Mouse (Mus musculus): ENCODE results near the gene Chchd5. TPM values are rescaled to one million over a fixed set of nuclear protein-coding genes. Genes with fewer than 3 reads are reported as not detected.
A peak's percentile ranks its signal among the peaks of the same experiment; 100 is the strongest.

Gene Chchd5
- 1 to 10 TPM; 8.4 to 8.7 TPM for total RNA-seq (2021)
- long read RNA-seq, experiment 1, transcript Chchd5-201 (4 exons, 1,325 nt) = major isoform, 35 of 43 reads
- long read RNA-seq, experiment 1, partial matches to known transcripts = 0 of 43 reads
- long read RNA-seq, experiment 1, other reads (novel, unspliced or antisense) = 3 of 43 reads
- long read RNA-seq, experiment 2, transcript Chchd5-201 (4 exons, 1,325 nt) = major isoform, 26 of 38 reads
- long read RNA-seq, experiment 2, transcript Chchd5-203 (2 exons, 793 nt) = minor isoform, 6 of 38 reads
- long read RNA-seq, experiment 2, partial matches to known transcripts = 0 of 38 reads
- long read RNA-seq, experiment 2, other reads (novel, unspliced or antisense) = 5 of 38 reads

DNA sequence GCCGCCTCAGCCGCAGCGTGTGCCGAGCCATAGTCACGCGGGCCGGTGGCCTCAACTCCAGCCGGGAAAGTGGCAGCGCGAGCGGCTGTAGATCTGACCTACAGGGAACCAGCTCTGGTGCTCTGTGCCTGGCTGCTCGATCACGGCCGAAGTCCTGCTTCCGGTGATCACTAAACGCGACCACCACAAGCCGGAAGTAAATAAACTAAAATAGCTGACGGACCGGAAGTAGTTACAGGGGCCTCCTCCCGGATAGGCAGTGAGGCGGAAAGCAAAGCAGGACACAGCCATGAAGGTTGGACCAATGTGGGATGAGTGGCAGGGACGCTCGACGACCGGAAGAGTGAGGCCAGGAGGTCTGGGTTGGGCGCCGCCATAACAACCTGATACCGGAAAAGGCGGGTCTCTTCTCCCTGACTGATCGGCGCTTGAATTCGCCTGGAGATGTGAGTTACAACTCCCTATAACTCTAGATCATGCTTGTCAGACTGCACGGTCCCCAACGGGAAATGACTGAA lies at the start of gene Chchd5:
TSS of gene Chchd5 (plus strand) at position 289 of the 518 bp plus-strand sequence.
- intact Hi-C loops (cut with DNase I) = no loop called here
- peak; percentile 84 to 85 for DNase-seq

DNA sequence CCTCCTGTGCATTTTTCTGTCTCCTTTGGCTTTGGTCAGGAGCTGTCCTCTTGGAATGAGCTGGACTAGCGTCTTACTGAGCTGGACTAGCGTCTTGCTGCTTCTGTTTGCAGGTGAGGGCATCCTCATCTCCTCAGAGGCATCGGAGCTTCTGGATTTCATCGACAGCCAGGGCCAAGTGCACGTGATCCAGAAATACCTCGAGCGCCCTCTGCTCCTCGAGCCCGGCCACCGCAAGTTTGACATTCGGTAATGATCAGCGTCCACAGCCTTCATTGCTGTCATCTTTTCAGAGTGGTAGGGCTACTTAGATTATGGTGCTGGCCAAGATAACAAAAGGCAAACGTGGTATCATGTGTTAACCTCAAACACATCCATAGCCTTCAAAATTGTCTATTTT lies 48.4 kb upstream of the Chchd5 start:
- intact Hi-C loops (cut with DNase I) = no loop called here

DNA sequence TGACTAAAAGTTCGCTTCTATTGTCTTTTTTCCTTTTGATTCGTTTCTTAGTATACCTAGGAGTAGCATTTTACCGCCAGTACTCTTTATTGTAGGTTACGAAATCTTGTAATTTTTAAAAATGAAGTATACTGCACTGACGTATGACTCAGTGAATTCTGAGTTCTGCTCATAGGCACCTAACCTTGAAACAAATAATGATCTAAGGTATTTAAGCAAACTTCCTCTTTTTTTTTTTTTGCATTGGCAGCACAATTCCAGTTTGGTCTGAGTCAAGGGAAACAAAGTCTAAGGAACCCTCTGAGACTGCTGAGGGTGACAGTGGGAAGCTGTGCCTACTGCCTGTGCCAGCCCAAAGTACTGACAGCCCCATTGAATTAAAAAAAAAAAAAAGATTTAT lies 46.0 kb upstream of the Chchd5 start:
- intact Hi-C loops (cut with DNase I) = no loop called here
- DNase-seq = no peak

More for the DNA sequence above, 48.4 kb upstream of the Chchd5 start:
- no peak for DNase-seq

DNA sequence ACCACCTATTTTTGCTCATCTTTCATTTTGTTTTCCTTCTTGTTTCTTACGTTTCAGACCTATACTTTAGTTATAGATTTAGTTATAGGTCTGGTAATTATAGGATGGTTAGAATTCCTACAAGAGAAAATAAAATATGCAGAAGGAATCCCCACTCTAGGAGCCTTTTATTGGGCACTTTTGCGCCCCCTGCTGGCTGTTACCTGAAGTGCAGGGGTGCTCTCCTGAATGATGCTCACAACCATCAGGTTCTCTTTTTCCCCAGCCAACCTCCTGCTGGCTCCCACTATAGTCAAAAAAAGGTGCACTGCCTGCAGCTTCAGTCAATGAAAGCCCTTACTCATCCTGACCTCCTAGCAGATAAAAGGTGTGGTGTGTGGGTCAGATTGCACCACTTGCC lies 44.5 kb upstream of the Chchd5 start:
- intact Hi-C loops (cut with DNase I) = loop anchor here (5.0 kb wide), 1 partner anchor 138 kb away; no protein-coding TSS in a partner anchor

DNA sequence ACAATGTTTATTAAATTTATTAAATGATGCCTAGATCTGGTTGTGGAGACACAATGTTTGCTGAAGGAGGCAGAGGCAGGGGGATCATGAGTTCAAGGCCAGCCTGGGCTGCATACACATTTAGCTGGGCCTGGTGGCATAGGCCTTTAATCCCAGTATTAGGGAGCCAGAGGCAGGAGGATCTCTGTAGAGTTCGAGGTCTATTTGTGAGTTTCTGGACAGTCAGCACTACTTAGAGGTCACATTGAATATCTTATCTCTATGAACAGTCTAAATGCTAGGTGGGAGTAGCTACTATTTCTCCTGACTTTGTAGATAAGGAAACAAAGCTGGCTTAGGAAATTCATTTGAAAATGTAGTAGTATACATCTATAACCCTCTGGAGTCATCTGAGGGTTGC lies 42.0 kb upstream of the Chchd5 start:
- intact Hi-C loops (cut with DNase I) = loop anchor here (5.0 kb wide), 1 partner anchor 140 kb away; no protein-coding TSS in a partner anchor
- DNase-seq = no peak

More for the DNA sequence above, 44.5 kb upstream of the Chchd5 start:
- DNase-seq = no peak

DNA sequence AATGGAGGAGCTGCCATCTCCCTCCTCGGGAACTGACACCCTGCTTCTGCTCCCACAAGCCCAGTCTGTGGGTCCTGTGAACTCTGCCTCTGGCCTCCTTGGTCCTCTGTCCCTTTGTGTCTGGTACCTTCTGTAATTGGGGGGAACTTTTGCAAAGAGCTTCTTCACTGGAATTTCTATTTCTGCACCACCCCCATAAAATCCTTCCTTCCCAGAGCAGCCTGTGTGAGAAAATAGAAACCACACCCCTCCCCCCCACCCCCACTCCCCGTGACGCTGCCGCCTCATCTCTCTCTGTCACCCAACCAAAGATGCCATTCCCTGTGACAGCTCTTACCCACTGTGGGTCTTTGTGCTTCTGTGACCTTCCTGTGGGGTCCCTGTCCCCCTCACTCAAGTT lies 39.1 kb upstream of the Chchd5 start:
- intact Hi-C loops (cut with DNase I) = no loop called here
- no peak for DNase-seq

DNA sequence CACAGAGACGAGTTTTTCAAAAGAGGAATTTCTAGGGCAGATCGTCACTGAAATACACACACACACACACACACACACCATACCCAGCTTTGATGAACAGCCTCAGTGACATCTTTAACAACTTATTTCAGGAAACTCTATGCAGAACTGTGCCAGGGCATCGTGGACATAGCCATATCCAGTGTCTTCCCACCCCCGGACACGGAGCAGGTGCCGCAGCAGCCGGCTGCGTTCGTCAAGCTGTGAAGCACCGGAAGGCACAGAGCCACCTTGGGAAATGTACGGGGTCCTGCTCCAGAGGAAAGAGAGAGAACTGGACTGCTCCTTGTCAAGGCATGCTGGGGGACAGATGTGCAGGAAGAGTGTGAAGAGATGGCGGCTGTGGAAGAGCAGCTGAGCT lies 36.7 kb upstream of the Chchd5 start:
- intact Hi-C loops (cut with DNase I) = no loop called here
- no peak for DNase-seq

DNA sequence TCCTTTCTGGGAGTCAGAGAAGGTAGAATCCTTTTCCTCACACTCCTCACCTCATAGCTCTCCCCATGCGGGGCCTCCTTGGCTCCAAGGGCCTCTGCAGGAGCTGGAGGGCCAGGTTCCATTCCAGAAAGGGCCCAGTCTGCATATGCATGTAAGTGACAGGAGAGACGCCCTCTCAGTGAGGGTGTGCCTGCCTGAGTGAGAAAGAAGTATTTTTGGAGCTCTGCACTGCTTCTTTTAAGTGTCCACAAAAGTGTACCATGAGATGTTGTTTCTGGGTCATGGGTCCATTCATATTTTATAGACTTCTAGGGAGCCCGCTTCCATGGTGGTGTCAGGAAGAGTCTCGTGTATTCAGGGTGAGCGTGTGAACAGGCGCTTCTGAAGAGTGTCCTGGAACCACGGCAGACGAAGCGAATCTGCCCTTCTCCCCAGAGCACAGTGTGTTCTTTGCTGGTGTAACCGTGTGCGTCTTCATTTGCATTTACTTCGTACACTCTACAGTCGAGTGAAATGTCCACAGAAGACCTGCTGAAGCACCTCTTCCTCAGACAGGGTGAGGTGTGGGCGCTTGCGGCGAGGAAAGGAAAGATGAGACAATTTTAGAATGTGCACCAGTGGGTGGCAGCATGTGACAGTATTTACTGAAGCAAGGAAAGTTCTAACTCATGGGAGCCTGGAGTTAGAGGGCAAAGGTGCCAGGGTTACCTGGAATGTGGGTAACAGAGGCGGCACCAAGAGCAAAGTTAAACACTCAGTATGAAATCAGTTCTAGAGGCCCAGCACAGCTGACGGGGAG lies 35.4 kb upstream of the Chchd5 start:
- no peak for DNase-seq
- intact Hi-C loops (cut with DNase I) = no loop called here

DNA sequence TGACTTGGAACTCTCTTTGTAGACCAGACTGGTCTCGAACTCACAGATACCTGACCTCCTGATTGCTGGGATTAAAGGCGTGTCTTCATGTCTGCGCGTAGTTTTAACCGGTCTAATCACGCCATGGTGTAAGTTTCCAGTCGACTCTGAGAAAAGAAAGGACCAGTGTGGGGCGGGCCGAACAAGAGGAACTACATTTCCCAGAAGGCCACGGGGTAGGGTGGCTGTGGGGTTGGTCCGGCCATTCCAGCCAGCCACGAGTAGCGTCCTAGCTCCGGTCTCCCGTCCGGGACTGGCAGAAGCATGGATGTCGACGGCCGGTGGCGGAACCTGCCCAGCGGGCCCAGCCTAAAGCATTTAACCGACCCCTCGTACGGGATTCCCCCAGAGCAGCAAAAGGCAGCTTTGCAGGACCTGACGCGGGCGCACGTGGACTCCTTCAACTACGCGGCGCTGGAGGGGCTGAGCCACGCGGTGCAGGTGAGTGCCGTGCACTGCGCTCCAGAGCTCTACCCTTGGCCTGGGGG lies 28.7 kb upstream of the Chchd5 start, which contains the start of gene Polr1b:
TSS of gene Polr1b (plus strand) at position 212 of the 527 bp plus-strand sequence.
- peak; percentile 87 to 88 for DNase-seq
- intact Hi-C loops (cut with DNase I) = no loop called here

DNA sequence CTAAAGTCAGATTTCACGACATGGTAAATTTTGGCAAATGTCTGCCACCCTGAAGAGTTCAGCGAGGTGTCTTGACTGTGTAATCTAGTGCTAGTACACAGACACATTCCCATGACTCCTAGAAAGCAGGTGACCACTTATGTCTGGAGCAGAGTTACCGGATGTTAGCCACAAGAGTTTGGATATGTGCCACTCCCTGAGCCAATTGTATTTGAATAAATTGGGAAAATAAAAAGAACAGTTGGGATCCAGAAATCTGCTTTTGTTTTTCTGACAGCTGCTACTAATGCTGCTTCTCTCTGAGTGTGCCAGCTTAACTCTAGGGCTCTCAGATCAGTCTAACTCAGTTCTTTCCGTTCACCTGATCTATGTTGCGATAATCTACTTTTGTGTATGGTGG lies 16.6 kb upstream of the Chchd5 start:
- intact Hi-C loops (cut with DNase I) = no loop called here
- DNase-seq = no peak

DNA sequence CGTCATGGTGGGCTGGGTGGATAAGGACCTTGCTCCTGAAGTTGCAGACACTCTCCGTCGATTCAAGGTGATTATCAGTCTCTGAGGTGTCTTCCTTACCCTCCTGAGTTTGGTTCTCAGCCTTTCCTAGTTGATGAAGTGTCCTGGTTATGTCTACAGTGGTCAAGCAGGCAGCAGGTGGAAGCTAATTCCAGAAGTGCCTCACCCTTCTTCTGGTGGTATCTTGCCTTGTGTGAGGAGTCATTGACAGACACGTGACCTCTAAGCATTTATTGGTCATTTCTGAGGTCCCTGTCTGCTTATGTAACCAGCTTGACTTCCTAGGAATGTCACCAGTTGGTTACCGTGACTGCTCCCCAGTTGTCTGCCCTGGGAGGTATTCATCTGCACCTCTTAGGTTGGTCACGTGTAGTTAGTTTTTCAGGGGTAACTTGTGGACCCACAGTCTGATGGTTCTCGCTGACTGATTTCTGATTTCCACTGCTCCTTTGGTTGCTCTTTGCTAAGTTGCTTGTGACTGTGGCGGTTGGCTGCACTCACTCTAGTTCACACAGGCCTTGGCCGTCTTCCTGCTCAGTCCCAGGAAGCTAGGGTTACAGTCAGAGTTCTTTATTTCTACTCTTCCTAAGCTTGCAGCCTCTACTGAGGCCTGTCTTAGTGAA lies 13.7 kb upstream of the Chchd5 start:
- intact Hi-C loops (cut with DNase I) = no loop called here
- DNase-seq = no peak

DNA sequence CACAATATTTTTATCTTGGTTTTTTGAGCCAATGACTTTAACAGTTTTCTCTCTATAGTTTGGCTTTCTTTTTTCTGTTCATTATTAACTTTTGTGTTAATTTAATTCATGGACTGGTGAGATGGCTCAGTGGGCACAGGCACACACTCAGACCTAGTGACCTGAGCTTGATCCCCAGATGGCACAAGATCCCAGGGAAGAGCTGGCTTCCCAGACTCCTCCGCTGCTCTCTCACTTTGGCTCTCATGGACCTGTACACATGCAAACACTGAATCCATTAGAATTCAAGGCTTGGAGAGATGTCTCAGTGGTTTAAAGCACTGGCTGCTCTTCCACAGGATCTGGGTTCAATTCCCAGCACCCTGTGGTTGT lies 13.1 kb upstream of the Chchd5 start:
- intact Hi-C loops (cut with DNase I) = no loop called here
- DNase-seq = no peak

DNA sequence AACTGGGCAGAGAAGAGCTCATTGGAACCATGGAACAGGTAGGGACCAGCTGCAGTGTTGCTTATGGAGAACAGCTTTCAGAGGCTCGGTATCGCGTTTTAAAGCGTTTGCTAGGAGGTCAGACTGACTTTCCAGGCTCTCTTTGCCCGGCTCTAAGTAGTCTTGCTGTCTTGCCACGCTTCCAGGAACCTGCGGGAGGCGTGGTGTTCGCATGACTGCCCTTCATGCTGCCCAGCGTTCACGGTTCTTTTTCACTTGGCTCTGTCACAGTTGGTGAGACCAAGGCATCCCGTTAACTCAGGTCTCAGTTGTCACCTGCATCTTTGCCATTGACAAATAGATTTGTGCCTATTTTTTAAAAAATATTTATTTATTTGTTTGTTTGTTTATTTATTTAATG lies 11.4 kb upstream of the Chchd5 start:
- intact Hi-C loops (cut with DNase I) = no loop called here
- DNase-seq = no peak

DNA sequence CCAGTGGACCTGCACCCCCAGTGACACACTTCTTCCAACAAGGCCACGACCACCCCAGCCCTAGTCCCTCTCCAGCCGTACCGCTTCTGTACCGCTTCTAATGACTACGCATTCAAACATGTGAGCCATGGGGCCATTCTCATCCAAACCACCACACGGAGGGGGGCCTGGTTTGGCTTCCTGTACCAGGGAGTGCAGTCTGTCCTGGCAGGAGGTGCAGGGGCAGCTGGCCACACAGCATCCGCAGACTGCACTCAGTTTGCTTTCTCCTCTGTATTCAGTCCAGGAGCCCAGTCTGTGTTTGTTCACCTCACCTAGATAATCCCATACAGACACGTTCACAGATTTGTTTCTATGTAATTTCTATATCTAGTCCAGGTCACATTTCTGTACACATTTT lies 7.5 kb upstream of the Chchd5 start:
- intact Hi-C loops (cut with DNase I) = no loop called here
- no peak for DNase-seq

DNA sequence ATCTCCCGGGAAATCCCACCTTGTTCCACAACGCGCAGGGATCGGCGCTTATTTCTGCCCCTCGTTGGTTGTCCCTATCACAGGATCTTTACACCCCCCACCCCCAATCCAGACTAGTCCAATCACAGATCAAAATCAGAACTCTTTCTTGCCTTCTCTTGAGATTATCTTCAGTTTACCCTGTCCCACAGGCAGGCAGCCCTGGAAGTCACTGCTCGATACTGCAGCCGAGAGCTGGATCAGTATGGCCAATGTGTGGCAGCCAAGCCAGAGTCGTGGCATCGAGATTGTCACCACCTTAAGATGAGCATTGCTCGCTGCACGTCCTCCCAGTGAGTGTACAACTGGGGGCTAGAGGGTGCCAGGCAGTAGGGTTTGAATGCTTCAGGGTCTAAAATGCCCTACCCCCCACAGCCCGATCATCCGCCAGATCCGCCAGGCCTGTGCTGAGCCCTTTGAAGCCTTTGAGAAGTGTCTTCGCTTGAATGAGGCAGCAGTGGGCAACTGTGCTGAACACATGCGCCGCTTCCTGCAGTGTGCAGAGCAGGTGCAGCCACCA lies 566 bp downstream of the Chchd5 start:
- peak in 1 of 2 experiments; percentile 19 for DNase-seq

DNA sequence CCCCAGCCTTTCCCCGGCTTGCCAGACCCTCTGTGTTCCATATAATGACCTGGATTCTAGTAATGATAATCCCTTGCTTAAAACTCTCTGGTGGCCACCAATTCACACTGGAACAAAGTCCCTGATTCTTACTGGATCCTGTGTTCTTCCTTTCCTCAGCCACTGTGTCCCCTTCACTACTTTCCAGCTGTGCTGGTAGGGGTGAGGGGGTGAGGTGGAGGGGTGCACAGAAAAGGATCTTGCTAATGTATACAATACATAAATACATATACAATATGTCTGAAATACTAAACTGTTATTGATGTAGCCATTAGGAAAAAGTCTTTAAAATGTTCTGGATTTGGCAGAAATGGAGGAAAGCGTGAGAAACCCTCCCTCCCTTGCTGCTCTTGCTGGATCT lies 1.3 kb downstream of the Chchd5 start:
- intact Hi-C loops (cut with DNase I) = loop anchor here (5.0 kb wide), 1 partner anchor 62 kb away; no protein-coding TSS in a partner anchor
- no peak for DNase-seq

More for the DNA sequence above, 566 bp downstream of the Chchd5 start:
- intact Hi-C loops (cut with DNase I) = loop anchor here (5.0 kb wide), 1 partner anchor 62 kb away; no protein-coding TSS in a partner anchor

DNA sequence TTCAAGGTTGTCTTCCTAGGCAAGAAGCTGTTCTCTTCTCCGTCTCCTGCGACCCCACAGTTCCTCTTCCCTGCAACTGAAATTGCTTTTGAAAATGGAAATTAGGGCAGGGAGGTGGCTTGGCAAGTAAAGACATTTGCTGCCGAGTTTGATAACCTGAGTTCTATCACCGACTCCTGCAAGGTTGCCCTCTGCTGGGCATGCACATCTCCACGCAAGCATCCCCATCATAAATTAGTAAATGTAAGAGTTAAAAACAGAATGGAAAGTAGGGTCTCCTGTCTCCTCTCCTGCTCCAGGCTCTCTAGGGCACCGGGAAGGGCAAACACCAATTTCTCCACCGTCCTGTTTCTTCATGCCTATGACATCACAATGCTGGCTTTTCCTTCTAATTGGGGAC lies 2.7 kb downstream of the Chchd5 start:
- DNase-seq = no peak
- intact Hi-C loops (cut with DNase I) = loop anchor here (5.0 kb wide), 1 partner anchor 60 kb away; no protein-coding TSS in a partner anchor

DNA sequence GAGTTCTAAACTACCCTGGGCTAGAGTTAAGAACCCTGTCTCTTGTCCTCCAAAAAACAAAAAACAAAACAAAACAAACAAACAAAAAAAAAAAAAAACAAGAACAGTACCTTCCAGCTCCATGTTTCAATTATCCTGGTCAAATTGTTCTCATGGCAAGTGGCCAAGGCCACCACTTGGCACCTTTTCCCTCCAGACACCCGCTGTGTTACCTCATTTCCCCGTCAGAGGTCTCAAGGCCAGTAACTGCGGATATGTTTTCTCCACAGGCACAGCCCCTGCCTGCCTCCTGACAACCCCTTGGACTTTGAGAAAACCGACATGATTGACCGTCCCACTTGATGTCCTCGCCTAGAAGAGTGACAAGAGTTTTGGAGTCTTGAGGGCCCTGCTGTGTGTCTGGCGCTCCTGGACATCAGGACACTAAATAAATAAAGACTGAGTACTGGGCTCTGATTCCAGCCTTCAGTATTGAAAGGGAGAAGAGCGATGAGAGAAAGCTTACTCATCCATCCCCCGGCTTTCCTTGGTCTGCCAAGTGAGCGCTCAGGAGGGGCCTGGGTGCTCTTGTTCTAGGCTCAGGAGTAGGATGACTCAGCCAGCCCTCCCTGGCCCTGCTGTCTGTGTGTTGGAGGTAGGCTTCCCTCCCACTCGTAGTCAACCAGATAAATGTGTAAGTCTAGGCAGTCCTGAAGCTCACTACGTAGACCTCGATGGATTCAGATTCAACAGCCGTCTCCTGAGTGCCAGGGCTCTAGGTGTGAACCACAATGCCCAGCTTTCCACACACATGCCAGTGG lies 3.7 kb downstream of the Chchd5 start:
- DNase-seq = no peak
- intact Hi-C loops (cut with DNase I) = loop anchor here (5.0 kb wide), 1 partner anchor 59 kb away; no protein-coding TSS in a partner anchor

DNA sequence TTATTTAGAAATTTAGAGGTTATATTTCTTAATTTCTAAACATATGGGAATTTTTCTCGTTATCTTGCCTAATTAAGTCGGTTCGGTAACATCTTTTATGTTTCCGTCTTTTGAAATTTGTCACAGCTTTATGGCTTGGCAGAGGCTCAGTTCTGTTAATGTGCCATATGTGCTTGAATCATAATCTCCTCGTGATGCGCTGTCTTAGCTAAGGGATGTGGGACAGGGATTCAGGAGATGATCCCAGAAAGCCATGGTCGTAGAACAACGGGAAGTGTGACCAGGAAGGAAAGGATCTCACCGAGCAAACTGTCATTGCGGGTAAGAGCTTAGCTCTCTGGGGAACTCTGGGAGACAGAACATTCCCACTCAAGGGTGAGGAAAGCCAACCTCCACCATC lies 10.4 kb downstream of the Chchd5 start:
- no peak for DNase-seq
- intact Hi-C loops (cut with DNase I) = no loop called here

Measured in gastrocnemius, postnatal 36 days (tissue).